Mouse (Mus musculus) limb, embryonic 14.5 days (tissue): ENCODE data around the gene Rbm39. TPM values are rescaled to one million over a fixed set of nuclear protein-coding genes. Genes with fewer than 3 reads are reported as not detected.

Experiments
- ATAC-seq: fragments of 200-750 bp; cut with Nextera tagmentation; 2 replicates; pipeline ENCODE4 v1.8.0; 2017; ENCODE audit warnings: low read depth, moderate number of reproducible peaks, moderate TSS enrichment; ENCODE audit not compliant: low FRiP score
- DNase-seq: peaks from one replicate; pipeline ENCODE4 v3.0.0-alpha.2; 2015; ENCODE audit warnings: low spot score
- H3K27ac ChIP-seq: fragments of 300-500 bp; sonication (generic); replicated peaks from 2 replicates; pipeline ENCODE4 v1.5.1; 2014; ENCODE audit warnings: low read depth, mild to moderate bottlenecking, low read length, moderate library complexity, mixed read lengths
- H3K27me3 ChIP-seq: fragments of 300-500 bp; sonication (generic); 2 replicates; pipeline ENCODE4 v1.6.1; 2014; ENCODE audit warnings: low read length, mixed read lengths; ENCODE audit not compliant: control insufficient read depth, insufficient read depth
- H3K36me3 ChIP-seq: fragments of 300-500 bp; sonication (generic); 2 replicates; pipeline ENCODE4 v1.6.1; 2014; ENCODE audit warnings: mild to moderate bottlenecking, low read length, moderate library complexity, mixed read lengths; ENCODE audit not compliant: control insufficient read depth, insufficient read depth
- H3K4me1 ChIP-seq: fragments of 300-500 bp; sonication (generic); 2 replicates; pipeline ENCODE4 v1.6.1; 2014; ENCODE audit warnings: antibody characterized with exemption, low read length, mixed read lengths; ENCODE audit not compliant: control insufficient read depth, insufficient read depth
- H3K4me2 ChIP-seq: fragments of 300-500 bp; sonication (generic); replicated peaks from 2 replicates; pipeline ENCODE4 v1.6.1; 2014; ENCODE audit warnings: low read depth, mild to moderate bottlenecking, low read length, moderate library complexity; ENCODE audit not compliant: severe bottlenecking
- H3K4me3 ChIP-seq: fragments of 300-500 bp; sonication (generic); replicated peaks from 2 replicates; pipeline ENCODE4 v1.5.1; 2014; ENCODE audit warnings: low read length
- H3K9ac ChIP-seq: fragments of 300-500 bp; sonication (generic); 2 replicates; pipeline ENCODE4 v1.6.1; 2014; ENCODE audit warnings: mild to moderate bottlenecking, low read depth, low read length, moderate library complexity; ENCODE audit not compliant: severe bottlenecking
- H3K9me3 ChIP-seq: fragments of 300-500 bp; sonication (generic); 2 replicates; pipeline ENCODE4 v1.6.1; 2016; ENCODE audit warnings: low read length; ENCODE audit not compliant: control insufficient read depth
- POLR2A ChIP-seq: fragments of 200-500 bp; IDR thresholded peaks from 2 replicates; pipeline ENCODE4 v1.8.0; 2012; ENCODE audit warnings: inconsistent platforms, mild to moderate bottlenecking, moderate library complexity, borderline replicate concordance; ENCODE audit not compliant: insufficient read depth, insufficient read length; ENCODE audit errors: extremely low read depth
- WGBS: fragments of 180-500 bp; shearing (Covaris S2); extraction: QIAGEN DNeasy Blood & Tissue Kit; methylation state at CpG from one replicate; pipeline ENCODE4 v1.1.7; 2014; 5-methylcytosine and 5-hydroxymethylcytosine counted together
- polyA plus RNA-seq, 2 experiments: library from polyadenylated mRNA; depleted of rRNA in 1 of 2; stranded (reverse) in 1 of 2; unstranded in 1 of 2; fragments of >200 nt; fragmentation: Nextera tagmentation in 1 of 2; extraction: Ambion mirVana in 1 of 2; gene quantifications; 2 replicates each; pipeline versions ENCODE4 v1.2.1 to v1.2.3; 2012 to 2014

The Rbm39 gene
- polyA plus RNA-seq, 2 experiments: 297 to 728 TPM

- Histone ChIP-seq H3K4me1 (no peaks in the 10 kb centered on the region), H3K27me3 (no peaks in the 10 kb centered on the region), H3K4me2 (no peak overlapping the region), H3K27ac (no peak overlapping the region), H3K4me3 (no peak overlapping the region), H3K36me3 (peaks cover 20% of the 10 kb centered on the region), H3K9ac (no peak overlapping the region), H3K9me3 (no peaks in the 10 kb centered on the region)
- DNase-seq: no peak
- TF ChIP-seq POLR2A: no peak
- whole genome bisulfite sequencing: 65% methylated on average over 1 of the region's 1 CpGs
- ATAC-seq: no peak
These were observed 37.7 kb upstream of the Rbm39 start for GRCm38 (mm10) chr2:156217786-156218185.

- ATAC-seq: no peak
- Histone ChIP-seq H3K27me3 (no peaks in the 10 kb centered on the region), H3K27ac (no peak overlapping the region), H3K4me1 (peaks cover 27% of the 10 kb centered on the region), H3K4me3 (no peak overlapping the region), H3K9ac (no peak overlapping the region), H3K4me2 (no peak overlapping the region), H3K36me3 (peaks cover 14% of the 10 kb centered on the region; the same call in 1 of the 2 replicates), H3K9me3 (no peaks in the 10 kb centered on the region)
- 95% methylated on average over 6 of the region's 6 CpGs for WGBS
- TF ChIP-seq POLR2A: no peak
- no peak for DNase-seq
These were observed 23.9 kb upstream of the Rbm39 start for GRCm38 (mm10) chr2:156203917-156204316.

GRCm38 (mm10) chr2:156202848-156203437 lies 22.9 kb upstream of the Rbm39 start:
- peak; percentile 56 for ATAC-seq
- H3K4me2 ChIP-seq: no peak overlapping the region
- DNase-seq: peak; percentile 86
- no peaks in the 10 kb centered on the region for H3K9me3 ChIP-seq
- peaks cover 14% of the 10 kb centered on the region; the same call in 1 of the 2 replicates for H3K36me3 ChIP-seq
- 32% methylated on average over 3 of the region's 3 CpGs for WGBS
- peak overlapping the region; percentile 55 for H3K27ac ChIP-seq
- no peaks in the 10 kb centered on the region for H3K27me3 ChIP-seq
- H3K9ac ChIP-seq: peak overlapping the region; percentile 29; the same call in 1 of the 2 replicates
- H3K4me1 ChIP-seq: peaks cover 28% of the 10 kb centered on the region
- H3K4me3 ChIP-seq: no peak overlapping the region
- no peak for TF ChIP-seq POLR2A

GRCm38 (mm10) chr2:156201486-156201885 lies 21.4 kb upstream of the Rbm39 start:
- WGBS: 93% methylated on average over 4 of the region's 4 CpGs
- no peaks in the 10 kb centered on the region for H3K27me3 ChIP-seq
- no peak overlapping the region for H3K27ac ChIP-seq
- no peak for DNase-seq
- no peak for ATAC-seq
- no peak overlapping the region for H3K4me3 ChIP-seq
- H3K9ac ChIP-seq: no peak overlapping the region
- no peak overlapping the region for H3K4me2 ChIP-seq
- H3K9me3 ChIP-seq: no peaks in the 10 kb centered on the region
- peaks cover 33% of the 10 kb centered on the region for H3K4me1 ChIP-seq
- TF ChIP-seq POLR2A: no peak
- H3K36me3 ChIP-seq: peaks cover 14% of the 10 kb centered on the region; the same call in 1 of the 2 replicates

- WGBS: 18% methylated on average over 3 of the region's 3 CpGs
- Histone ChIP-seq H3K4me3 (no peak overlapping the region), H3K4me1 (peaks cover 36% of the 10 kb centered on the region), H3K27me3 (no peaks in the 10 kb centered on the region), H3K36me3 (peaks cover 12% of the 10 kb centered on the region; the same call in 1 of the 2 replicates), H3K27ac (no peak overlapping the region), H3K4me2 (peak overlapping the region; percentile 10; the same call in 1 of the 2 replicates), H3K9ac (no peak overlapping the region), H3K9me3 (no peaks in the 10 kb centered on the region)
- TF ChIP-seq POLR2A: no peak
- DNase-seq (no peak), ATAC-seq (no peak)
These were observed 19.9 kb upstream of the Rbm39 start for GRCm38 (mm10) chr2:156199944-156200343.
